Mouse (Mus musculus) testis, adult 2 months (tissue): Measurements from ENCODE around the gene Gdf7.

Experiments
- CTCF ChIP-seq: fragments of 200-500 bp; IDR thresholded peaks from 2 replicates; pipeline ENCODE4 v1.5.1; 2012; ENCODE audit warnings: low read depth, mild to moderate bottlenecking, inconsistent platforms, low read length, moderate library complexity; ENCODE audit not compliant: control insufficient read depth, insufficient read depth, insufficient replicate concordance
- POLR2A ChIP-seq: fragments of 200-500 bp; IDR thresholded peaks from 2 replicates; pipeline ENCODE4 v1.6.1; 2012; ENCODE audit warnings: low read depth, mild to moderate bottlenecking, inconsistent platforms, low read length, moderate library complexity; ENCODE audit not compliant: control insufficient read depth

- TF ChIP-seq POLR2A (no peak), CTCF (no peak)
These were observed 5.6 kb downstream of the Gdf7 start for GRCm38 (mm10) chr12:8296154-8296553.
